Mouse (Mus musculus) midbrain, embryonic 11.5 days (tissue): ENCODE measurements at regions not wholly inside any gene's neighbourhood (a gene's known extent, or its start where the extent isn't known, plus 50 kb on each side); places are given as distances from the start of the nearest gene placed in this dataset.

Experiments used
- ATAC-seq: fragments of 200-750 bp; cut with Nextera tagmentation; 2 replicates; pipeline ENCODE4 v1.8.0; 2017; ENCODE audit warnings: moderate TSS enrichment, moderate library complexity; ENCODE audit not compliant: low FRiP score
- DNase-seq: peaks from one replicate; pipeline ENCODE4 v3.0.0; 2015; ENCODE audit warnings: low spot score; ENCODE audit errors: missing footprints
- H3K27ac ChIP-seq: fragments of 300-500 bp; sonication (generic); 2 replicates; pipeline ENCODE4 v1.5.1; 2014; ENCODE audit warnings: low read depth, low read length
- H3K27me3 ChIP-seq: fragments of 300-500 bp; sonication (generic); 2 replicates; pipeline ENCODE4 v1.6.1; 2014; ENCODE audit warnings: mild to moderate bottlenecking, low read length, moderate library complexity, mixed read lengths; ENCODE audit not compliant: control insufficient read depth, insufficient read depth
- H3K36me3 ChIP-seq: fragments of 300-500 bp; sonication (generic); 2 replicates; pipeline ENCODE4 v1.6.1; 2014; ENCODE audit warnings: mild to moderate bottlenecking, low read length, moderate library complexity, mixed read lengths; ENCODE audit not compliant: control insufficient read depth, insufficient read depth
- H3K4me1 ChIP-seq: fragments of 300-500 bp; sonication (generic); 2 replicates; pipeline ENCODE4 v1.6.1; 2014; ENCODE audit warnings: low read length; ENCODE audit not compliant: control insufficient read depth, insufficient read depth
- H3K4me2 ChIP-seq: fragments of 300-500 bp; sonication (generic); 2 replicates; pipeline ENCODE4 v1.6.1; 2014; ENCODE audit warnings: mild to moderate bottlenecking, moderate library complexity
- H3K4me3 ChIP-seq: fragments of 300-500 bp; sonication (generic); 2 replicates; pipeline ENCODE4 v1.5.1; 2014; ENCODE audit warnings: low read depth, low read length
- H3K9ac ChIP-seq: fragments of 300-500 bp; sonication (generic); 2 replicates; pipeline ENCODE4 v1.6.1; 2014; ENCODE audit warnings: low read length
- H3K9me3 ChIP-seq: fragments of 300-500 bp; sonication (generic); 2 replicates; pipeline ENCODE4 v1.6.1; 2016; ENCODE audit warnings: low read length; ENCODE audit not compliant: control insufficient read depth
- WGBS: fragments of 180-500 bp; shearing (Covaris S2); extraction: QIAGEN DNeasy Blood & Tissue Kit; methylation state at CpG from one replicate; pipeline ENCODE4 v1.1.7; 2014; 5-methylcytosine and 5-hydroxymethylcytosine counted together

GRCm38 (mm10) chr2:75464429-75464828 is 194.6 kb upstream of the Hnrnpa3 start:
- Histone ChIP-seq H3K27me3 (no peaks in the 10 kb centered on the region), H3K4me2 (no peak overlapping the region), H3K9ac (no peak overlapping the region), H3K36me3 (no peaks in the 10 kb centered on the region), H3K4me1 (no peaks in the 10 kb centered on the region), H3K9me3 (no peaks in the 10 kb centered on the region), H3K27ac (no peak overlapping the region), H3K4me3 (no peak overlapping the region)
- ATAC-seq = no peak
- DNase-seq = no peak
- 64% methylated on average over 2 of the region's 2 CpGs for WGBS

- WGBS = 74% methylated on average over 8 of the region's 8 CpGs
Measured at GRCm38 (mm10) chr2:75468851-75469250, 190.2 kb upstream of the Hnrnpa3 start.

GRCm38 (mm10) chr2:75469958-75470687 is 188.9 kb upstream of the Hnrnpa3 start:
- DNase-seq (peak; percentile 92), ATAC-seq (peak; percentile 91)
- Histone ChIP-seq H3K9me3 (no peaks in the 10 kb centered on the region), H3K4me2 (no peak overlapping the region), H3K36me3 (no peaks in the 10 kb centered on the region), H3K27me3 (no peaks in the 10 kb centered on the region), H3K9ac (no peak overlapping the region), H3K4me3 (no peak overlapping the region), H3K4me1 (no peaks in the 10 kb centered on the region), H3K27ac (peak overlapping the region; percentile 64; the same call in 1 of the 2 replicates)
- WGBS = 37% methylated on average over 15 of the region's 15 CpGs

More at GRCm38 (mm10) chr2:75468851-75469250, 190.2 kb upstream of the Hnrnpa3 start:
- Histone ChIP-seq H3K4me1 (no peaks in the 10 kb centered on the region), H3K4me3 (no peak overlapping the region), H3K27ac (no peak overlapping the region), H3K36me3 (no peaks in the 10 kb centered on the region), H3K9me3 (no peaks in the 10 kb centered on the region), H3K27me3 (no peaks in the 10 kb centered on the region), H3K4me2 (no peak overlapping the region), H3K9ac (no peak overlapping the region)
- DNase-seq = peak; percentile 47
- no peak for ATAC-seq

- Histone ChIP-seq H3K36me3 (no peaks in the 10 kb centered on the region), H3K9me3 (no peaks in the 10 kb centered on the region), H3K9ac (no peak overlapping the region), H3K27me3 (no peaks in the 10 kb centered on the region), H3K4me2 (no peak overlapping the region), H3K27ac (peak overlapping the region; percentile 64; the same call in 1 of the 2 replicates), H3K4me1 (no peaks in the 10 kb centered on the region), H3K4me3 (no peak overlapping the region)
- 66% methylated on average over 9 of the region's 9 CpGs for WGBS
- ATAC-seq = peak; percentile 66
- DNase-seq = no peak
Measured at GRCm38 (mm10) chr2:75470688-75471054, 188.4 kb upstream of the Hnrnpa3 start.

- DNase-seq = no peak
- Histone ChIP-seq H3K4me3 (no peak overlapping the region), H3K27me3 (no peaks in the 10 kb centered on the region), H3K27ac (no peak overlapping the region), H3K4me1 (no peaks in the 10 kb centered on the region), H3K36me3 (no peaks in the 10 kb centered on the region), H3K9me3 (no peaks in the 10 kb centered on the region), H3K9ac (no peak overlapping the region), H3K4me2 (no peak overlapping the region)
- 89% methylated on average over 9 of the region's 9 CpGs for WGBS
- no peak for ATAC-seq
Measured at GRCm38 (mm10) chr2:75472489-75472888, 186.6 kb upstream of the Hnrnpa3 start.

GRCm38 (mm10) chr2:75474509-75474908 is 184.6 kb upstream of the Hnrnpa3 start:
- Histone ChIP-seq H3K27me3 (no peaks in the 10 kb centered on the region), H3K4me2 (no peak overlapping the region), H3K27ac (no peak overlapping the region), H3K9me3 (no peaks in the 10 kb centered on the region), H3K4me1 (no peaks in the 10 kb centered on the region), H3K36me3 (no peaks in the 10 kb centered on the region), H3K4me3 (no peak overlapping the region), H3K9ac (no peak overlapping the region)
- ATAC-seq (no peak), DNase-seq (no peak)
- 62% methylated on average over 6 of the region's 6 CpGs for WGBS

GRCm38 (mm10) chr2:75476350-75476749 is 182.7 kb upstream of the Hnrnpa3 start:
- WGBS = 95% methylated on average over 1 of the region's 1 CpGs
- Histone ChIP-seq H3K36me3 (no peaks in the 10 kb centered on the region), H3K27me3 (no peaks in the 10 kb centered on the region), H3K9ac (no peak overlapping the region), H3K4me3 (no peak overlapping the region), H3K4me2 (no peak overlapping the region), H3K27ac (no peak overlapping the region), H3K9me3 (no peaks in the 10 kb centered on the region), H3K4me1 (no peaks in the 10 kb centered on the region)
- ATAC-seq (no peak), DNase-seq (no peak)

- DNase-seq (peak; percentile 21), ATAC-seq (no peak)
- H3K4me3 ChIP-seq = no peak overlapping the region
- H3K9me3 ChIP-seq = no peaks in the 10 kb centered on the region
- H3K27ac ChIP-seq = no peak overlapping the region
- H3K27me3 ChIP-seq = no peaks in the 10 kb centered on the region
- no peak overlapping the region for H3K9ac ChIP-seq
- H3K4me1 ChIP-seq = no peaks in the 10 kb centered on the region
- no peaks in the 10 kb centered on the region for H3K36me3 ChIP-seq
- no peak overlapping the region for H3K4me2 ChIP-seq
- 80% methylated on average over 8 of the region's 8 CpGs for WGBS
Measured at GRCm38 (mm10) chr2:75477076-75477475, 182.0 kb upstream of the Hnrnpa3 start.

GRCm38 (mm10) chr2:75479546-75479945 is 179.5 kb upstream of the Hnrnpa3 start:
- ATAC-seq (no peak), DNase-seq (no peak)
- no peaks in the 10 kb centered on the region for H3K9me3 ChIP-seq
- no peaks in the 10 kb centered on the region for H3K27me3 ChIP-seq
- H3K4me1 ChIP-seq = no peaks in the 10 kb centered on the region
- no peaks in the 10 kb centered on the region for H3K36me3 ChIP-seq
- H3K9ac ChIP-seq = no peak overlapping the region
- no peak overlapping the region for H3K4me3 ChIP-seq
- no peak overlapping the region for H3K27ac ChIP-seq
- no peak overlapping the region for H3K4me2 ChIP-seq
- WGBS = 88% methylated on average over 5 of the region's 5 CpGs
